Mouse (Mus musculus) naive thymus-derived CD4-positive, alpha-beta T cell, adult 5 months (primary cell): ENCODE results near the gene Rpl21. TPM values are rescaled to one million over a fixed set of nuclear protein-coding genes. Genes with fewer than 3 reads are reported as not detected.

Source experiments
- polyA plus RNA-seq: library from polyadenylated mRNA; unstranded; fragments of 100-300 nt; shearing (Covaris generic); gene quantifications from one replicate; pipeline ENCODE4 v1.2.1, GENCODE M21; 2017

Rpl21 gene
- polyA plus RNA-seq = 473 TPM

DNA sequence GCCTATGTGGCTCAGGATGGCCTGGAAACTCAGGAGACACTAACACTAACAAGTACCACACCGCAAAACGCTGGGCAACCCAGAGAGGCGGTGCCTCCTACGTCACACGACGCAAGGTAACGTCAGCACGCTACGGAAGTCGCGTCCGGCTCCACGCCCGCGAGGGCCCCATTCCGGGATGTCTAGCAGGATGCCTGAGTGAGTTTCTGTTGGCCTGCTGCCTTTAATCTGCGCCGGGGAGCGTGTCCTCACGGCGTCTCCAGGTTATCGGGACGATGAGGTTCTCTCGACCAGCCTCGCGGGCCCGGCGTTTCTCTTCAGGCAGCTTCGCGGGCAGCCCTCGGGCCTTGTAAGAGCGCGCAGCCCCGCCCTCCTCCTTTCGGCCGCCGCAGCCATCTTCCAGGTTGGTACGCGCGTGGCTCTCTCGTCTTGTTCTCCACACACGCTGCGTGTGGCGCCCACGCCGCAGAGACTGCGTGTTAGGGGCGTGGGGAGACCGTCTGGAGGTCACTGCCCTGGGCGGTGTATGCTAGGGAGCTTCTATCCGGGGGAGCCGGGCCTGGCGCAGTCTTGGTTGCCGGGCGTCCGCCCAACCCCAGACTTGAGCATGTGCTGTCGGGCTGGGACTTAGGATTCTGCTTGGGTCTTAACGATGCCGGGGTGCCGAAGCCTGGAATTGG lies at the start of gene Rpl21:
Gene Rpl21 (plus strand): TSS at position 122 of the 680 bp plus-strand sequence.

GRCm38 (mm10) chr5:146794853-146795252 lies 37.8 kb upstream of the Rpl21 start, which contains the start of gene Usp12:
Gene Usp12, minus strand, starts transcription at chr5:146795006.

GRCm38 (mm10) chr5:146844945-146845365 lies 12.3 kb downstream of the Rpl21 start, which contains the start of gene Rasl11a:
Gene Rasl11a, plus strand, starts transcription at chr5:146845071.

Other genes starting within 250 kb of the Rpl21 start
- gene Gpr12, start 247.7 kb upstream of the Rpl21 start, polyA plus RNA-seq = not detected
- 67.1 TPM for gene Usp12, start 37.9 kb upstream of the Rpl21 start, polyA plus RNA-seq
- not detected for gene Rasl11a, start 12.2 kb downstream of the Rpl21 start, polyA plus RNA-seq
- 59.1 TPM for gene Gtf3a, start 115.8 kb downstream of the Rpl21 start, polyA plus RNA-seq
- gene Mtif3, start 130.9 kb downstream of the Rpl21 start, polyA plus RNA-seq = 16.4 TPM
- 23.1 TPM for gene Lnx2, start 243.7 kb downstream of the Rpl21 start, polyA plus RNA-seq
- gene Polr1d, start 244.2 kb downstream of the Rpl21 start, polyA plus RNA-seq = 152 TPM